In the genomic region with DNA sequence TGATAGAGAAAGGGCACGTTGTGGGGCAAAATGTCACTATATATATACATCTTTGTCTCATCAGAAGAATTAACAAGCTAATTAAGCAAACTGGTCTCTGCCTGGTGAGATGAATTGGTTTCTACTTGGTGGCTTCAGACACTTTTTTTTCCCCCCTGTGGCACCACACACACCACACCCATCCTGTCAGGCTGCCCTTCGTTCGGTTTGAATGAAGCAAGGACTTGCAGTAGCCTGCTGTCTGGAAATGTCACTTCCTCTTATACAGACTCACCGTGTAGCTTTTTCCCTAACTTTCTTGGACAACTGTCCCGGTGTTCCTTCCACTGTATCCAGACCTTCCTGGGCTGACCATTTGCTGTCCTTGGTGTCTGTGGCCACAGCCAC, we compare ENCODE assay signal across 8 mouse cellular contexts.
DNase-seq lines count a peak whose midpoint lies in the region; ATAC-seq and TF ChIP-seq lines count a peak whose summit lies in the region.

No protein-coding gene starts in this region.

- peak overlapping the region; percentile 59 for H3K4me2 ChIP-seq in hindbrain, embryonic 16.5 days (ENCODE audit: low read length)

- no peaks in the 10 kb centered on the region for H3K27me3 ChIP-seq in hindbrain, embryonic 16.5 days (replicated peaks; ENCODE audit: control insufficient read depth, insufficient read depth, low read length)

- ATAC-seq in hindbrain, embryonic 16.5 days: no peak

- peak; percentile 46 to 58 for DNase-seq in heart, adult 18-20 months
- no peak for DNase-seq in heart, postnatal 14 days
- peak; percentile 10 for DNase-seq in naive thymus-derived CD4-positive, alpha-beta T cell, adult 2 months (ENCODE audit: low read depth)
- no peak for DNase-seq in layer of hippocampus, adult 18-20 months (ENCODE audit: low spot score in 2 of 2)
- no peak for DNase-seq in urinary bladder, postnatal 25 days (ENCODE audit: low spot score)
- DNase-seq in B cell, adult 2 months: no peak

- H3K36me3 ChIP-seq in hindbrain, embryonic 16.5 days (ENCODE audit: control insufficient read depth, insufficient read depth, low read length): no peaks in the 10 kb centered on the region

- H3K9ac ChIP-seq in hindbrain, embryonic 16.5 days (ENCODE audit: low read depth, low read length): no peak overlapping the region

- TF ChIP-seq POLR2A in cortical plate, adult 2 months (IDR thresholded peaks at IDR 0.05; ENCODE audit: extremely low read depth, insufficient read depth, low read length): no peak

- TF ChIP-seq CTCF in cortical plate, adult 2 months (IDR thresholded peaks at IDR 0.05; ENCODE audit: extremely low read depth, insufficient read depth, low read length): no peak

- intact Hi-C loops in heart, postnatal 14 days (cut with DNase I): no loop called here

- whole genome bisulfite sequencing in hindbrain, embryonic 16.5 days: 63% methylated on average over 5 of the region's 5 CpGs

- peak overlapping the region; percentile 84 for H3K4me3 ChIP-seq in cortical plate, adult 2 months (ENCODE audit: insufficient read depth, low read length)
- 0 out of 2 replicates have a peak overlapping the region, but pooled peaks have one; percentile 3 for H3K4me3 ChIP-seq in hindbrain, embryonic 16.5 days (ENCODE audit: low read length)

- peaks cover 6% of the 10 kb centered on the region; the same call in 1 of the 2 replicates for H3K4me1 ChIP-seq in cortical plate, adult 2 months (ENCODE audit: control insufficient read depth, insufficient read depth, low read length)
- H3K4me1 ChIP-seq in hindbrain, embryonic 16.5 days (ENCODE audit: control insufficient read depth, insufficient read depth, low read depth, low read length): peaks cover 20% of the 10 kb centered on the region

- H3K27ac ChIP-seq in cortical plate, adult 2 months (ENCODE audit: insufficient read depth, low read length): no peak overlapping the region
- H3K27ac ChIP-seq in hindbrain, embryonic 16.5 days (ENCODE audit: low read depth, low read length): no peak overlapping the region

- no peaks in the 10 kb centered on the region for H3K9me3 ChIP-seq in hindbrain, embryonic 16.5 days (ENCODE audit: control insufficient read depth, low read length)

Comparison
In these comparisons a context has a peak if more than half of its experiments do, and no peak if none do; other contexts are left out.
1. DNase-seq: peak in heart, adult 18-20 months (2 of 2) and naive thymus-derived CD4-positive, alpha-beta T cell, adult 2 months (single experiment); none in heart, postnatal 14 days (0 of 2), layer of hippocampus, adult 18-20 months (0 of 2), urinary bladder, postnatal 25 days (single experiment) and B cell, adult 2 months (0 of 2).